Mouse (Mus musculus): ENCODE measurements at regions not wholly inside any gene's neighbourhood (a gene's known extent, or its start where the extent isn't known, plus 50 kb on each side); places are given as distances from the start of the nearest gene placed in this dataset.
"Not testable (repeated sequence)": the region's sequence is repeated elsewhere in the genome, so short reads cannot be mapped to it uniquely, and the experiment has no call there.

DNA sequence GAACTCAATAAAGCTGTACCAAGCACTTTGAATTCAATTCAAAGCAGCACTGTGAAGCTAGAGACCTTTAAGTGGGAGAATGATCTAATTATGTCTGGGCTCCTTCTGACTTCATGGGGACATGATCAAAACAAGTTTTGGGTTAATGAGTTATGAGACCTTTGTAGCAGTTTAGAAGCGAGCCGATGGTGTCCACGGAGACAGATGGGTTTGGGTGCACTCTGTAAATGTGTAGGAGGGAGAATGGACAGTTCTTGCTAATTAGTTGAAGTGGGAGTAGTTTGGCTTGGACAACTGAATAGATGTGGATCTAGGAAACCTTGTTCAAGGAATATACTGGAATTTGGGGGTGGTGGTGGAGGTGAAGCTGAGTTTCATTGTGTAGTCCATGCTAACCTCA, 186.3 kb upstream of the Cldn34b3 start:
- intact Hi-C loops (cut with DNase I), result no loop called here
- no peak for DNase-seq

DNA sequence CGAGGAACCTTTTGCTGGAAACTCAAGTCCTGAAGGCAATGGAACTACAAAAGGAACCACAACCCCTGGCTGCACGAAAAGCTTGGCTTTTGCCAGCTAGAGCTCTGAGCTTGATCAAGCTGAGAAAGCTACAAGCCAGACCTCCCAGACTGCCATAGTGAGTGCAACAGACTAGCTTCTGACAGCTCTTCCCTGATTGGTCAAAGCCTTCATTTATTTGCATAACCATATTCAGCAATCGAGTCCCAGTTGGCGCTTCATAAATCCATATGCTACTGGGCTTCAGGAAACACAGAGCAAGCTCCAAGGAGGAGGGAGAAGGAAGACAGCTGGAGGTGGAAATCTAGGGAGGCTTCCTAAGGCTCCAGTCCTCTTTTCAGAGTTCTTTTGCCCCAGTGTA, 181.4 kb upstream of the Cldn34b3 start:
- intact Hi-C loops (cut with DNase I), result no loop called here
- no peak for DNase-seq

DNA sequence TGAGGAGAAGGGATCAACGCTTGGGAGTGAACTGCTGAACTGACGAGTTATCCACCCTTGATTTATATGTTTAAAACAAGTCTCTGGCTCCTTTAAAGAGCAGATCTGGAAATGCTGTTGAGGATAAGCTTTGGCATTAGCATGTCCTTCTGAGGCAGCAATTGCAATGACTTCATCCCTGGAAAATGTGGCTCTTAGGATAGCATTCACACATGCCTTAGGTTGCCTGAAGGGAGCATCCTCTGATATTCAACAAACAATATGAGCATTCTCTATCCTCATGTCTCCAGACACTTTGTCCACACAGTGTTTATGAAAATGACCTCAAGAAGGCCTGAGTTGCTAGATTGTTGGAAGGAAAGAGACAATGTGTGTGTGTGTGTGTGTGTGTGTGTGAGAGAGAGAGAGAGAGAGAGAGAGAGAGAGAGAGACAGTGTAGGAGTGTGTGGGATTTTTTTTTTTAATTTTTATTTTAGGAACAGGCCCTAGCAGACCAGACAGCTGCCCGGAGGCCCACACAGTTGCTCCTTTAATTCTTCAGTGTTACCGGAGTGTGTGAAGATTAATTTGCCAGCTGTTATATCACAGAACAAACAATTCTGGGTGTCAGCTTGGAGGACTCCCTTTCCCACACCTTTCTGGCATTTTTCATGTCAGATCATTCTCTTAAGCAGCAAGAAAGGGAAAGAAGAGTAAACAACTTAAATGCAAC, 153.2 kb upstream of the Cldn34b3 start:
- DNase-seq, result no peak
- intact Hi-C loops (cut with DNase I), result no loop called here

DNA sequence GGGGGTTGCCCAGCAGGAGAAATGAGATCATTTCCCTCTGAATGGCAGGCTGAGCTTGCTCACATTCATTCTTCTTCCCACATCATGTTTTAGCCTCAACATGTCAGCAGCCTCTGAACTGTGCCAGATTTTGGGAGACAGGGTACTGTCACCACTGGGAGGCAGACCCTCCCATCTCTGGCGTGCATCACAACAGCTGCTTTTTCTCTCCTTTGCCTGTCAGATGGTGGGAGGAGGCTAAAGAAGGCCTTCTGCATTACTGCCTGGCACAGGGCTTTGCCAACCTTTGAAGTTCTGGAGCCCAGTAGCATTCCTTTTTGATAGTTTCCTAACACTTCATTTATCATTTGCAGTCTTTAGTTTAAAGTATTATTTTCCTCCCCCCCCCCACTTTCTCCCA, 148.0 kb upstream of the Cldn34b3 start:
- DNase-seq, result no peak
- intact Hi-C loops (cut with DNase I), result no loop called here

DNA sequence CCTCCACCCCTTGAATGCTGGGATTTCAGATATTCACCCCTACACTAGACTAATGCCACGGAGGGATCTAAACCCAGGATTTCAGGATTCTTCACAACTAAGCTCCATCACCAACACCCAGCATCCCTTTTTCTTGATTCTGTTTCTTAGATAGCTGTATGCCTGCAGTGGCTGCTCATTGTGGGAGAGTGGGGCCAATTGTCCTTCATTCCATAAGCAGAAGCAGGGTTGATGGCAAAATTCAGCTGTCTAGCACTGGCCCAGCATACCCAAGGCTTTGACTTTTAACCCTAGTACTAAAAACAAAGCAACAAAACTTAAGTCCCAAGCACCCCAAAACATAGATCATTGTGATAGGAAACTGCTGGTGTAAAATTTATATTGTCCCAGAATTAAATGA, 147.5 kb upstream of the Cldn34b3 start:
- intact Hi-C loops (cut with DNase I), result no loop called here
- no peak for DNase-seq

DNA sequence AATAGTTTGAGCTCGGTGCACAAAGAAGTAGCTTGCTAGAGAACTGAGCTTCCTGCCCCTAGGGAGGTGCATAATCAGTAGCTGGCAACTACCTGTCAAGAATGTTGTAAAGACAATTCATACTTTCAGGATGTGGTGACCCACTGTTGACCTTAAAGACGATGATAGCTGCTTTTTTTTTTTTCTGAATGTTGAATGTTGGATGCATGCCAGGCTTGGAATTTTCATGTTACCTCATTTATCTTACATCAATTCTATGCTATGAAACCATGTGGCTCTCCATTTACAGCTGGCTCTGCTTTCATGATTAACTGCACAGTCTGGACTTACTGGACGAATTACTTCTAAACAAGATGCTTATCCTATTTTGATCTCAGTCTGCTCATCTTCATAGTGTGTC, 143.2 kb upstream of the Cldn34b3 start:
- intact Hi-C loops (cut with DNase I), result no loop called here
- no peak for DNase-seq

DNA sequence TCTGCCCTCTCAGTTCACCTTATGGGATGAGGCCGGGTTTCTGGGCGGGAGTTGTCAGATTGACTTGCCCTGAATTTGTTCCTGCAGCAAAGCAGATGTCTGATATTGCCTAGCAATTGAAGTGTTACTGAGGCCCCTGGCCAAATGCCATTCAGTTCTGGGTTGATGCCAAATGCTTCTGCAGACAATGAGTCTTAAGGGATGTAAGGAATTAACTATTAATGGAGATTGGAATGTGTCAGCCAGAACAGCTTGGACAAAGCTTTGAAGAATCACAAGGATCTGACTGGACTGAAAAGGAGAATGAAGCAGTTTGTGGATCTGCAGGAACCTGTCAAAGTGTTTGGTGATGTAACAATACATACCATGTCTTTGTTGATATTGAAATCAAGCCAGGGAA, 140.7 kb upstream of the Cldn34b3 start:
- intact Hi-C loops (cut with DNase I), result no loop called here
- peak; percentile 13 to 18 for DNase-seq

DNA sequence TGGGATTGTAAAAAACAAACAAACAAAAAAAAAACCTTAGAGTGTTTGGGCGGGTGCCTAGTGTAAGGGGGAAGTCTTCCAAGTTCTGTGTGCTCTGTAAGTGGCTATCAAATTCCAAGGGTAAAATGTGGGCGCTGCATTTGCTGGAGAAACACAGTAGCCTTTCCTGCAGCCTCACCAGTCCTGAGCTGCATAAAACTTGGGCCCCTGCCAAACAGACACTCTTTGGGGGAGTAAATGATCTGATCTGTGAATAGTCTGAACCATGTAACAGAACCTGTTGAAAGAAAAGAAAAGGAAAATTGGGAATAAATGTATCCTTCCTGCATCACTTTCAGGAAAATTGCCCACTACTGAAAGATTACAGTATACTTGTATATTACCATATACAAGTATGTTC, 126.4 kb upstream of the Cldn34b3 start:
- intact Hi-C loops (cut with DNase I), result no loop called here
- no peak for DNase-seq

DNA sequence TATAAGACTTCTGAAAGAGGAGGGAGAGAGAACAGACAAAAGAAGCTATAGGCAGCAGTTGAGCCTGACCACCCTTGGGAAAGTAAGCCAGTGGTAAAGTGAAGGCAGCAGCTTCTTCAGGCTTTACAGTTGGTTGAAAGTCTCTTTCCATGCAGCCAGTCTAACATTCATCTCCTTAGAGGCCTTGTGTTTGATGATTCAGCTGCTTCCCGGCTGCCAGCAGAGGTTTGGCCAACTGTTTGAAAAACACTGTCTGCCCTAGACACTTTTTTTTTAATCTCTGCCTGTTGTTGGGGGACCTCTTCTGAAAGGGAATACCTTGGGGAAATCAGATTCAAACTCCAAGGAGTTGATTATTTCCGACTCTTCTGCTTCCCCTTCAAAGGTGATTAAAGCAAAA, 123.1 kb upstream of the Cldn34b3 start:
- intact Hi-C loops (cut with DNase I), result no loop called here
- DNase-seq, result no peak

DNA sequence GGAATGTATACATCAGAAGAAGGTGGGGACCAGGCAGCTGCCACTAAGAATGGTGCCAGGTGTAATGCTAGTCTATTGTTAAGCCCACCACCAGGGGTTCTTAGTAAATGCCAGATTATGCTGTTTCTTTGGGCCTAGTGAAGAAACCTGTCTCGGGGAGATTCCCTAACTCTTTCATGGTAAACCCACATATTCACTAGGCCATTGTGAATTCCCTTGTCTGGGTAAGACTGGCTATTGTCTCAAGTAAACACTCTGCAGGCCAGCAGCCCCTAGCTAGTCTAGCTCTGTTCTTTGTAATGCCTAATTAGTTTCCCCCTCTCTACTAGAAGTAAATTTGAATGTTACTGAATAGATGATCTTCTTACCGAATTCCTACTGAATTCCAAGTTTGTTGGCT, 89.3 kb upstream of the Cldn34b3 start:
- intact Hi-C loops (cut with DNase I); DNase-seq: not testable (repeated sequence)

DNA sequence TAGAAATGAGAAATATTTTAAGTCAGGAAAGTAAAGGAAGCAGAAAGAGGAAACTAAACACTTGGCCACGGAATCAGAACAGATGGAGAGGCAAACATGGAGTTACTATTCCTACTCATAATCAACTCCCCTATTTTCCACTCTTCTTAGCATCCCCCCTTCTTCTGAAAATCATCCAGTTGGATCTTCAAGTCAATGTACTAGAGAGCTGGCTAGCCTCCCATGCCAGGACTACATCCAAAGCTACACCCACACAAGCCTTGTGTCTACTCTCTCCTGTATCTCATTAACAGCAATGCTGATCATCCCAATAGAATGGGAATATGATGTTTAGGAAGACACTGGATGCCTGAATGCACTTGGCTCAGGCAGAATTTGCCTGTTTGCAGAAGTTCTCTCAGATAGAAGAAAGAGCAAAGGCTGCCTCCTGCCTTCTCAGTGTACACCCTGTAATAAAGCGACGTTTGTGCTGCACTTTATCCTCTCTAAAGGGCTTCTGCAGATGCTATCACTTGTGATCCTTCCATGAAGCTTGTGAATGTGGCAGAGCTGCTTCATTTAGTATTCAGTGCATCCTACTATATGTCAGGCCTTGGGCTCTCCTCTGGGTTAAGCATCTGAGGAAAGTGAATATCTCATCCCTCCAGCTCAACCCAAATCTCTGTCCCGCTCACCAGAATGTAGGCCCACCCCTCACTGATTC, 82.5 kb upstream of the Cldn34b3 start:
- DNase-seq, result no peak
- intact Hi-C loops (cut with DNase I), result no loop called here

DNA sequence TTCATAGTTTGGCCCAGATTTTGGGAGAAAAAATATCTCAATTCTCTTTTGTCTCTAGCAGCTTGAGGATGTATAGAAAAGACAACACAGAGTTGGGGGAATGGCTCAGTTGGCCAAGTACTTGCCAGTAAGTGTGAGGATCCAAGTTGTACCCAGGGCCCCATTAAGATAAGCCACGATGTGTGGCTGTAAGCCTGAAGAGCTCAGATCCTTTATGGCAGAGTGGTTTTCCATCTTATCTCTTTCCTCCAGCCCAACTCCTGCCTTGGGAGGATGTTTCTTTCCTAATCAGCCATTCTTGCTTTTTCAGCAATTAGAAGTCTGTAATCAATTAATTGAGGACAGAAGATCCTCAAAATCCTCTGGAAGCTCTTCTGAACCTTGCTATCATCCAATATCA, 63.5 kb upstream of the Cldn34b3 start:
- no peak for DNase-seq

DNA sequence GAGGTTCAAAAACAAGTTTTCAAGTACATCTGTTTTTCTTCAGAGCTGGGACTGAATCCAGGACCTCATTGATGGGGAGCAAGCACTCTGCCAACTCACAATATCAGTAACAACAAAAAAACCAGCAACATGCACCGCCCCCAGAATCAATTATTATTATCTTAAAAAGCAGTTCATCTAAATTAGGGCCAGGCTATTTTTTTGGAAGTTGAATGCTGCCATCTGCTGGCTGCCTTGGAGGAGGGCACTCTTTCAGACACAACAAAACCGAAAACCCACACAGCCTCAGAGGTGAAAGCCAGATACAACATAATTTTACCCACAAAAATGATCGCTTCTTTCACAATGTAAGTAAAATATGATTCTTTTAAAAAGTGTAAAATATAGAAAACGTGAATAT, 62.7 kb upstream of the Cldn34b3 start:
- DNase-seq, result no peak
- intact Hi-C loops (cut with DNase I), result loop anchor here (2.0 kb wide), 1 partner anchor 405 kb away; no protein-coding TSS in a partner anchor

More for the DNA sequence above, 63.5 kb upstream of the Cldn34b3 start:
- intact Hi-C loops (cut with DNase I), result loop anchor here (2.0 kb wide), 1 partner anchor 404 kb away; no protein-coding TSS in a partner anchor
